Mouse (Mus musculus): ENCODE data around the gene Cyp11a1. TPM values are rescaled to one million over a fixed set of nuclear protein-coding genes. Genes with fewer than 3 reads are reported as not detected.

Gene Cyp11a1
- polyA plus RNA-seq, 1 experiment from 2014 or later: 7.0 TPM

DNA sequence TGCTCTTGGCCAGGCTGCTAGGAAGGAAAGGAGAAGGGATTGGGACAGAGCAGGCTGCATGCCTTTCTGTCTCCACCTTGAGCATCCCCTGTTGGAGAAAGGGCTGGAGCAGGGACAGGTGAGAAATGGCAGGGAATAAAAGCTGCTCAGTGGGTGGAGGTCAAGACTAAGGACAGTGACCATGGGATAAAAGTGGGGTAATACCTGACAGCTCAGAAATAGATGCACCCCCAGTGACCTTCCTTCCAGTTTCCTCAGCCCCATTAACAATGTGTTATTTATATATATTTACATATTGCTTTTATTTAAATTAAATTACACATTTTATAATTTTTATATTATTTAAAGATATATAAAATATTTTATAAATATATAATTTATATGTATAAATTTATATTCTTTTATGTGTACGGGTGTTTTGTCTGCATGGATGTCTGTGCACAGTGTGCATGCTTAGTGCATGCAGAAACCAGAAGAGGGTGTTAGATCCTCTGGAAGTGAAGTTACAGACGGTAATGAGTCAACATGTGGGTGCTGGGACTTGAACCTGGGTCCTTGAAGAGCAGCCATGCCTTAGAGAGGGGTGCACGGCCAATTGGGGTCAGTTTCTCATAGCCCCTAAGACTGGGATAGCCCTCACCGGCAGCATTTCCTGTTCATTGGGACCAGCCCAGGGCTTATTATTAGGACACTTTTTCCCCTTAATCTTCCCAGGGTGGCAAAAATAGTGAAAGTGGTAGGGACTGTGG is 42.8 kb upstream of the Cyp11a1 start:
- no peak for ATAC-seq (ENCODE audit: low read depth)
- 82% methylated on average over 4 of the region's 4 CpGs for WGBS
- no peaks in the 10 kb centered on the region for H3K36me3 ChIP-seq (ENCODE audit: control insufficient read depth, insufficient read depth, low read length)
- H3K27me3 ChIP-seq (replicated peaks; ENCODE audit: control insufficient read depth, insufficient read depth, low read length): no peaks in the 10 kb centered on the region
- no peaks in the 10 kb centered on the region for H3K4me1 ChIP-seq (ENCODE audit: control insufficient read depth, insufficient read depth, low read length)
- H3K9ac ChIP-seq (ENCODE audit: low read depth, low read length): no peak overlapping the region
- no peak overlapping the region for H3K4me2 ChIP-seq (ENCODE audit: low read depth, low read length)
- no peak for DNase-seq (ENCODE audit: low spot score)
- H3K9me3 ChIP-seq (ENCODE audit: control insufficient read depth, low read length): no peaks in the 10 kb centered on the region
- H3K4me3 ChIP-seq (ENCODE audit: low read depth, low read length): no peak overlapping the region
- no peak overlapping the region for H3K27ac ChIP-seq (replicated peaks; ENCODE audit: low read depth, low read length)

DNA sequence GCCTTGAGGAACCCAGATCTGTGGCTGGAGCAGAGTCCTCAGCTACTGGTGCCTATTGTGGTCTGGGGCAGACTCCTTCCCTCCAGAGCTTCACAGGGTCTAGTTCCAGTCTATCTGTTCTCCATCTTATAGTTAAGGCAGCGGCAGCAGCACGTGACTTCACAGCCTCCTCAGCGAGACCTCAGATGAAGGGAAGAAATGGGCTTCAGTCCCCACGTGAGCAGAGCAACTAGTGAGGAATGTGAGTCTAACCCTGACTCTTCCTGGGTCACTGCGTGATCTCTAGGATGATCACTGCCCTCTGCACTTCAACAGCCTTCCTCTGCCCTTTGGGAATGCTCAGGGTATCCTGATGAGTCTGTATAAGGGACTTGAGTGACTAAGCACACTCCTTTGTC is 42.2 kb upstream of the Cyp11a1 start:
- no peaks in the 10 kb centered on the region for H3K27me3 ChIP-seq (replicated peaks; ENCODE audit: control insufficient read depth, insufficient read depth, low read length)
- 80% methylated on average over 5 of the region's 5 CpGs for WGBS

DNA sequence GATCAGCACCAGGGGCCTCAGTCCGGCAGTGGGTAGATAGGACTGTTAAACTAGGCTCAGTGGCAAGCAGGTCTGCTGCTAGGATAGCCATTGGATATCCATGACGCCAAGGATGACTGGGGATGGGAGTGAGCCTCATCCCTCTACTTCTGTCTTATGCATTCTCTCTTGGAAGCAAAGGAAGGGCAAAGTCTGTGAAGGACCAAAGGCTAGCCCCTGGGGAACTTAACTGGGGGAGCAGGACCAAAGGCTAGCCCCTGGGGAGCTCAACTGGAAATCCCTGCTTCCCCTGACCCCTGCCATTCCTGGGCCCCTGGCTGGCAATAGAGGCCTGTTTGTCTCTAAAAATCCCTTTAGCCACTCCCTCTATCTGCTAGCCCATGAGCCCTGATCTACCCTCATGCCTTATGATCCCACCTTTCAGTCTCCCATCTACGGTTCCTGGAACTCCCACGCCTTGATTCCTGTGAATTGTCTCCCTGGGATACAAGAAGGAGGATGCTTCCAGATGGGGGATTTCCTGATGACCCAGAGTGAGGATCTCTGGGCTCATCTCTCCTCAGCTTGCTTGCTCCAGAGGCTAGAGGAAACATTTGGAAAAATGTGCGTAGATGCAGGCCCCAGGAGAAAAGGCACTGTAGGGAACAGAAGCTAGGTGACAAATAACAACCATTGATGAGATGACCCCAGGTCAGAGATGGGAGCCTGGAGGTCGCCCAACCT is 41.5 kb upstream of the Cyp11a1 start:
- no peaks in the 10 kb centered on the region for H3K4me1 ChIP-seq (ENCODE audit: control insufficient read depth, insufficient read depth, low read length)
- WGBS: 82% methylated on average over 6 of the region's 6 CpGs
- ATAC-seq (ENCODE audit: low read depth): no peak
- no peak overlapping the region for H3K27ac ChIP-seq (replicated peaks; ENCODE audit: low read depth, low read length)
- no peak overlapping the region for H3K9ac ChIP-seq (ENCODE audit: low read depth, low read length)
- H3K36me3 ChIP-seq (ENCODE audit: control insufficient read depth, insufficient read depth, low read length): no peaks in the 10 kb centered on the region
- H3K9me3 ChIP-seq (ENCODE audit: control insufficient read depth, low read length): no peaks in the 10 kb centered on the region
- DNase-seq (ENCODE audit: low spot score): no peak
- no peaks in the 10 kb centered on the region for H3K27me3 ChIP-seq (replicated peaks; ENCODE audit: control insufficient read depth, insufficient read depth, low read length)
- H3K4me3 ChIP-seq (ENCODE audit: low read depth, low read length): no peak overlapping the region
- H3K4me2 ChIP-seq (ENCODE audit: low read depth, low read length): no peak overlapping the region

More for the DNA sequence above, 42.2 kb upstream of the Cyp11a1 start:
- no peaks in the 10 kb centered on the region for H3K9me3 ChIP-seq (ENCODE audit: control insufficient read depth, low read length)
- H3K27ac ChIP-seq (replicated peaks; ENCODE audit: low read depth, low read length): no peak overlapping the region
- no peaks in the 10 kb centered on the region for H3K36me3 ChIP-seq (ENCODE audit: control insufficient read depth, insufficient read depth, low read length)
- DNase-seq (ENCODE audit: low spot score): no peak
- no peaks in the 10 kb centered on the region for H3K4me1 ChIP-seq (ENCODE audit: control insufficient read depth, insufficient read depth, low read length)
- ATAC-seq (ENCODE audit: low read depth): no peak
- H3K4me2 ChIP-seq (ENCODE audit: low read depth, low read length): no peak overlapping the region
- H3K9ac ChIP-seq (ENCODE audit: low read depth, low read length): no peak overlapping the region
- H3K4me3 ChIP-seq (ENCODE audit: low read depth, low read length): no peak overlapping the region

DNA sequence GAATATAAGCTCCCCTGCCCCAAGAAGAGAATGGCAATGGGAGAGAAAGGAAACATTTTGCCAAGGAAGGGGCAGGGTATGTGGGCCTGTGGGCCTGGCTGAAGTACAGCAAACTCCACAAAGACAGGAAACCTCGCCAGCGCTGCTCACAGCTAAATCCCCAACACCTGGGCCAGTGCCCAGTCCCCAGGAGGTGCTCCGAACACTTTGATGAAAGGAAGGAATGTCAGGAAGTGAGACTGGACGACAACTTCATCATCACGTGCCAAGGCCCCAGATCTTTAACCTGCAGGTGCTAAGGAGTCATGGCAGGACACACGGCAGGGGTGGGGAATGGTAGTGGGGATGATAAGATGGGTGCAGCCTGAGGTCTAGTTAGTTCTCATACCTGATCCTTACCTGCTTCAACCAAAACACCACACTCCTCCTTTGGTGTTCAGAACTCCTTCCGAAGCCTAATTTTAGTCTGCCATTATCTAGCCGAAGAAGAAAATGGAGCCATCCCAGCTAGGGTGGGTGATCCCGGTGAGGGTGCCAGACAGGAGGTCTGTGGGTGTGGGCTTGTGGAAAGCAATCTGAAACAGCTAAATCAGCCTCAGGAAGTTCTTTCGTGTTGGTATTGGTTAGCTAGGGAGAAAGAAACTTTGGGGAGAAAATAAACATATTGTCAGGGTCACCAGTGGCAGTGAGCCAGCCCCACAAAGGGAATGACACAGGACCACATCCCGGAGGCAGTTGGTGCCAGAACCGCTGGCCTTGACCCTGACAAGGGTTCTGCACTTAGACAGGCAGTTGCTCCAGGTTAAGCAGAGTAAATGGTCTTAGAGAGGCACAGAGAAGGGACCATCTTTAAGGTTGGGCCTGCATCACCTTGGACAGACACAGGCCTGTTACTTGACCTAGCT is 40.7 kb upstream of the Cyp11a1 start:
- DNase-seq (ENCODE audit: low spot score) (no peak), ATAC-seq (ENCODE audit: low read depth) (no peak)
- H3K9ac ChIP-seq (ENCODE audit: low read depth, low read length): no peak overlapping the region
- H3K4me3 ChIP-seq (ENCODE audit: low read depth, low read length): no peak overlapping the region
- WGBS: 60% methylated on average over 12 of the region's 12 CpGs
- H3K4me2 ChIP-seq (ENCODE audit: low read depth, low read length): no peak overlapping the region
- H3K9me3 ChIP-seq (ENCODE audit: control insufficient read depth, low read length): no peaks in the 10 kb centered on the region
- no peak overlapping the region for H3K27ac ChIP-seq (replicated peaks; ENCODE audit: low read depth, low read length)
- no peaks in the 10 kb centered on the region for H3K36me3 ChIP-seq (ENCODE audit: control insufficient read depth, insufficient read depth, low read length)
- H3K4me1 ChIP-seq (ENCODE audit: control insufficient read depth, insufficient read depth, low read length): no peaks in the 10 kb centered on the region
- no peaks in the 10 kb centered on the region for H3K27me3 ChIP-seq (replicated peaks; ENCODE audit: control insufficient read depth, insufficient read depth, low read length)

DNA sequence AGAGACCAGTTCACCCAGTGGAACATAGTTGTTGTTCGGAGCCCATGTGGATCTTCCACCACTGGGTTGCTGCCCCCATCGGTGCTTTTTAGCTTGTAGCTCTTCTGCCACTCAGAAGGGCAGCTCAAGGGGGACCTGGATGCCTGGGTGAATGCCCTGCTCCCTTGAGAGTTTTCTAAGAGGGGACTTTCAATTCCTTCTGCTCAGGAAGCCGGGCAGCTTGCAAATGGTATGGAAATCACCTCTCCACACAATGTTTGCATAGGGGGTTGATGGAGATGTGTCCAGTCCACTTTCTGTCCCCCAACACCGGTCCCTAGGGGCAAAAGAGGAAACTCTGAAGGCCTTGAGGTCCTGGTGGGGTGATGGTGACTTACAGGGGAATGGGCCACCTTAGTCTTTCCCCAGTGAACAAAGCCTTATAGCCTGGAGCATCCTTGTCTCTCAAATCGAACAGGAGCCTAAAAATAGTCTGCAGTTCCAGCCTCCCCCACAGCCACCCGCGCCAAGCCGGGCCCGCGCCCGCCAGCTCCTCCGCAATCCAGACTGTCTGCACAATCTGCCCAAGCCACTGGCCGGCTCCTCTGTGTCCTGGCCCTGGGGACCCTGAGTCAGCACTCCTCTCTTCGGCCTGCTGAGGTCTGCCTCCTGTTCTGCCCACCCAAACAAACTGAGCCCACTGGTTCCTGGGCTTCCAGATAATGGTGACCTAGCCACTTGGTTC is 38.8 kb upstream of the Cyp11a1 start:
- 67% methylated on average over 14 of the region's 14 CpGs for WGBS
- ATAC-seq (ENCODE audit: low read depth): no peak
- no peak overlapping the region for H3K4me3 ChIP-seq (ENCODE audit: low read depth, low read length)
- peaks cover 9% of the 10 kb centered on the region for H3K4me1 ChIP-seq (ENCODE audit: control insufficient read depth, insufficient read depth, low read length)
- no peak overlapping the region for H3K4me2 ChIP-seq (ENCODE audit: low read depth, low read length)
- H3K9ac ChIP-seq (ENCODE audit: low read depth, low read length): no peak overlapping the region
- no peaks in the 10 kb centered on the region for H3K36me3 ChIP-seq (ENCODE audit: control insufficient read depth, insufficient read depth, low read length)
- H3K27me3 ChIP-seq (replicated peaks; ENCODE audit: control insufficient read depth, insufficient read depth, low read length): no peaks in the 10 kb centered on the region
- no peak for DNase-seq (ENCODE audit: low spot score)
- H3K27ac ChIP-seq (replicated peaks; ENCODE audit: low read depth, low read length): no peak overlapping the region
- no peaks in the 10 kb centered on the region for H3K9me3 ChIP-seq (ENCODE audit: control insufficient read depth, low read length)

DNA sequence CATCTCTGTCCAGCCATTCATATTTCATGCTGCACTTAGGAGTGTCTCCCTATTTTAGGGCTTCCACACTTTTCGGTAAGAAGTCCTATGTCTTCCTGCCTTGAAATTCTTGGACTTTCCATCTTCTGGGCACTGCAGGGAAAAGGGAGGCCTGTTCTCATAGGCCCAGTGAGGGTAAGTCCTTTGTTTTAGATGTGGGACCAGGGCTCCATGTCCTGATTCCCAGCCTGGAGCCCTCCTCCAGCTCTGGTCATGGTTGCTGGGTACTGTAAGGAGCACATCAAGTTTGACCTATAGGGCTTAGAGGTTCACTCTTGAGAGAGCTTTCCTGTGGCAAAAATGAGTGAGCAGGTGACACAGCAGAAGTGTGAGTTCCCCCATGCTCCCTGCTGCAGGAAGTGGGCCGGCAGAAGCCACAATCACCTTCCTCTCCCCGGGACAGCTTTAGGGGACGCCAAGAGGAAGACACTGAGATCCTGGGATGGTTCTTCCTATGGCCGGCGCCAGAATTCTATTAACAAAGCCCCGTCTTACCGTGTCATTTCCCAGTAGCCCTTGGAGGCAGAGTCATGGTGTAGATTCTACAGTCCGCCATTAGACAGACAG is 37.9 kb upstream of the Cyp11a1 start:
- Histone ChIP-seq H3K9me3 (ENCODE audit: control insufficient read depth, low read length) (no peaks in the 10 kb centered on the region), H3K4me3 (ENCODE audit: low read depth, low read length) (no peak overlapping the region), H3K4me1 (ENCODE audit: control insufficient read depth, insufficient read depth, low read length) (peaks cover 17% of the 10 kb centered on the region), H3K9ac (ENCODE audit: low read depth, low read length) (no peak overlapping the region), H3K27ac (replicated peaks; ENCODE audit: low read depth, low read length) (no peak overlapping the region), H3K27me3 (replicated peaks; ENCODE audit: control insufficient read depth, insufficient read depth, low read length) (no peaks in the 10 kb centered on the region), H3K36me3 (ENCODE audit: control insufficient read depth, insufficient read depth, low read length) (no peaks in the 10 kb centered on the region), H3K4me2 (ENCODE audit: low read depth, low read length) (no peak overlapping the region)
- no peak for DNase-seq (ENCODE audit: low spot score)
- no peak for ATAC-seq (ENCODE audit: low read depth)
- 88% methylated on average over 9 of the region's 9 CpGs for WGBS

DNA sequence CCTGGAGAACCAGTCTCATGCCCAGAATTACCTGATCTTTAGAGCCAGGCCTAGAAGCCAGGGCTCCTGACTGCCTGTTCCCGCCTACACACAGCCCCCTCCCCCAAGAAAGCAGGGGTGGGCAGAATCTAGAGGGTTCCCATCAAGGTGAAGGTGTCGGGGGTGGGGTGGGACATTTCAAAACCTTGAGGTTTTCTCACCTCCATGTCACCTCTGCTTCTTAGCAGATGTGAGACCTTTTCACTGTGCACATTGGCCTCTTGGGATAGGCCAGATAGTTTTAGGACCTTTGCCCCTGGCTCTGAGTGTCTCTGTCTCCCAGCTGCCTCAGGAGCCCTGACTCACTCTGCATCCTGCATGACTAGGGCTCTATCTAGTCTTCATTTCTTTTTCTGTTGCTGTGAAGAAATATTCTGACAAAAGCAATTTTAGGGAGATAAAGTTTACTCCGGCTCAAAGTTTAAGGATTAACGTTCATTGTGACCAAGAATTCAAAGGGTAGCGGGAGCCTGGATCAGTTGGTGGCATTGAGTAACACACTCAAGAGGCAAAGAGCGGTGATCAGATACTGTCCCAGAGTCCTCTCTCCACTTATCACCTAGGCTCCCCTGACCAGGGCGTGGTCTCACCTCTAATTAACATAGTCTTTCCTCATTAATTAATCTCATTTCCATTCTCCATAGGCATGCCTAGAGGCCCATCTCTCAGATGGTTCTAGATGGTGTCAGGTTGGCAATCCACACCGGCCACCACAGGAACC is 37.2 kb upstream of the Cyp11a1 start:
- Histone ChIP-seq H3K36me3 (ENCODE audit: control insufficient read depth, insufficient read depth, low read length) (no peaks in the 10 kb centered on the region), H3K4me1 (ENCODE audit: control insufficient read depth, insufficient read depth, low read length) (peaks cover 18% of the 10 kb centered on the region), H3K4me3 (ENCODE audit: low read depth, low read length) (no peak overlapping the region), H3K4me2 (ENCODE audit: low read depth, low read length) (no peak overlapping the region), H3K27ac (replicated peaks; ENCODE audit: low read depth, low read length) (no peak overlapping the region), H3K9me3 (ENCODE audit: control insufficient read depth, low read length) (no peaks in the 10 kb centered on the region), H3K9ac (ENCODE audit: low read depth, low read length) (no peak overlapping the region), H3K27me3 (replicated peaks; ENCODE audit: control insufficient read depth, insufficient read depth, low read length) (no peaks in the 10 kb centered on the region)
- no peak for ATAC-seq (ENCODE audit: low read depth)
- no peak for DNase-seq (ENCODE audit: low spot score)
- 89% methylated on average over 8 of the region's 8 CpGs for WGBS

All from embryonic facial prominence, embryonic 14.5 days (tissue).